Mouse (Mus musculus) brain, embryonic 14.5 days (tissue): ENCODE data around the gene Tsku.

Source experiments
- CTCF ChIP-seq: fragments of 200-500 bp; IDR thresholded peaks from 2 replicates; pipeline ENCODE4 v1.5.1; 2012; ENCODE audit warnings: inconsistent platforms, mild to moderate bottlenecking, moderate library complexity, borderline replicate concordance; ENCODE audit not compliant: insufficient read depth, insufficient read length; ENCODE audit errors: extremely low read depth
- POLR2A ChIP-seq: fragments of 200-500 bp; IDR thresholded peaks from 2 replicates; pipeline ENCODE4 v1.6.1; 2012; ENCODE audit warnings: mild to moderate bottlenecking, inconsistent platforms, borderline replicate concordance; ENCODE audit not compliant: poor library complexity, insufficient read depth, insufficient read length, severe bottlenecking; ENCODE audit errors: extremely low read depth

GRCm38 (mm10) chr7:98315087-98315486 lies 46.0 kb downstream of the Tsku start:
- TF ChIP-seq POLR2A (no peak), CTCF (no peak)
